Mouse (Mus musculus): ENCODE data around the gene Map1a. TPM values are rescaled to one million over a fixed set of nuclear protein-coding genes. Genes with fewer than 3 reads are reported as not detected.

Gene Map1a
- polyA plus RNA-seq, 1 experiment from 2014 or later = 13.3 TPM

- H3K4me1 ChIP-seq (replicated peaks; ENCODE audit: control insufficient read depth, insufficient read depth, low read length) = peaks cover 14% of the 10 kb centered on the region
- ATAC-seq = no peak
- peak overlapping the region; percentile 85 for H3K4me3 ChIP-seq (replicated peaks; ENCODE audit: low read length)
- H3K9me3 ChIP-seq (ENCODE audit: control insufficient read depth, low read length) = no peaks in the 10 kb centered on the region
- WGBS = 3% methylated on average over 6 of the region's 6 CpGs
- no peak overlapping the region for H3K27ac ChIP-seq (ENCODE audit: low read length)
- H3K9ac ChIP-seq (replicated peaks; ENCODE audit: low read depth, low read length) = peak overlapping the region; percentile 80
- no peaks in the 10 kb centered on the region for H3K36me3 ChIP-seq (ENCODE audit: control insufficient read depth, insufficient read depth)
- peaks cover 11% of the 10 kb centered on the region for H3K27me3 ChIP-seq (replicated peaks; ENCODE audit: control insufficient read depth, insufficient read depth, low read length)
- peak overlapping the region; percentile 89 for H3K4me2 ChIP-seq (ENCODE audit: low read length)
These were observed 65.0 kb downstream of the Map1a start for GRCm38 (mm10) chr2:121354378-121354777.

- H3K9ac ChIP-seq (replicated peaks; ENCODE audit: low read depth, low read length) = peak within 1 kb of the TSS; percentile 80
- peak; percentile 98 for ATAC-seq
These were observed 65.6 kb downstream of the Map1a start, which contains the start of gene Ppip5k1 for GRCm38 (mm10) chr2:121354820-121355592. Gene Ppip5k1, minus strand, starts transcription at chr2:121355396.

GRCm38 (mm10) chr2:121357494-121357893 is 68.1 kb downstream of the Map1a start, which contains the start of gene Ckmt1:
Gene Ckmt1, plus strand, starts transcription at chr2:121357714.
- H3K9ac ChIP-seq (replicated peaks; ENCODE audit: low read depth, low read length) = peak within 1 kb of the TSS; percentile 62
- no peaks in the 10 kb centered on the region for H3K36me3 ChIP-seq (ENCODE audit: control insufficient read depth, insufficient read depth)
- 47% methylated on average over 5 of the region's 5 CpGs for WGBS

More at GRCm38 (mm10) chr2:121354820-121355592, 65.6 kb downstream of the Map1a start, which contains the start of gene Ppip5k1:
- no peaks in the 10 kb centered on the region for H3K9me3 ChIP-seq (ENCODE audit: control insufficient read depth, low read length)
- peak within 1 kb of the TSS; percentile 85 for H3K4me3 ChIP-seq (replicated peaks; ENCODE audit: low read length)
- H3K27me3 ChIP-seq (replicated peaks; ENCODE audit: control insufficient read depth, insufficient read depth, low read length) = peaks cover 13% of the 10 kb centered on the region
- peaks cover 14% of the 10 kb centered on the region for H3K4me1 ChIP-seq (replicated peaks; ENCODE audit: control insufficient read depth, insufficient read depth, low read length)
- H3K27ac ChIP-seq (ENCODE audit: low read length) = peak within 1 kb of the TSS; percentile 55
- WGBS = under 1% methylated on average over 56 of the region's 58 CpGs
- peak within 1 kb of the TSS; percentile 89 for H3K4me2 ChIP-seq (ENCODE audit: low read length)
- H3K36me3 ChIP-seq (ENCODE audit: control insufficient read depth, insufficient read depth) = no peaks in the 10 kb centered on the region

GRCm38 (mm10) chr2:121357961-121358360 is 68.6 kb downstream of the Map1a start:
- H3K27ac ChIP-seq (ENCODE audit: low read length) = no peak overlapping the region
- H3K9ac ChIP-seq (replicated peaks; ENCODE audit: low read depth, low read length) = peak overlapping the region; percentile 62

More at GRCm38 (mm10) chr2:121357494-121357893, 68.1 kb downstream of the Map1a start, which contains the start of gene Ckmt1:
- Histone ChIP-seq H3K4me2 (ENCODE audit: low read length) (peak within 1 kb of the TSS; percentile 62), H3K27me3 (replicated peaks; ENCODE audit: control insufficient read depth, insufficient read depth, low read length) (peaks cover 13% of the 10 kb centered on the region), H3K27ac (ENCODE audit: low read length) (no peak within 1 kb of the TSS), H3K4me1 (replicated peaks; ENCODE audit: control insufficient read depth, insufficient read depth, low read length) (peaks cover 14% of the 10 kb centered on the region), H3K9me3 (ENCODE audit: control insufficient read depth, low read length) (no peaks in the 10 kb centered on the region), H3K4me3 (replicated peaks; ENCODE audit: low read length) (peak within 1 kb of the TSS; percentile 53)
- ATAC-seq = no peak

GRCm38 (mm10) chr2:121358381-121358780 is 69.0 kb downstream of the Map1a start:
- peak overlapping the region; percentile 53 for H3K4me3 ChIP-seq (replicated peaks; ENCODE audit: low read length)
- 0% methylated on average over 16 of the region's 16 CpGs for WGBS
- H3K27me3 ChIP-seq (replicated peaks; ENCODE audit: control insufficient read depth, insufficient read depth, low read length) = peaks cover 13% of the 10 kb centered on the region
- H3K4me2 ChIP-seq (ENCODE audit: low read length) = peak overlapping the region; percentile 62
- H3K4me1 ChIP-seq (replicated peaks; ENCODE audit: control insufficient read depth, insufficient read depth, low read length) = peaks cover 14% of the 10 kb centered on the region
- H3K9ac ChIP-seq (replicated peaks; ENCODE audit: low read depth, low read length) = peak overlapping the region; percentile 62
- H3K36me3 ChIP-seq (ENCODE audit: control insufficient read depth, insufficient read depth) = no peaks in the 10 kb centered on the region
- no peaks in the 10 kb centered on the region for H3K9me3 ChIP-seq (ENCODE audit: control insufficient read depth, low read length)
- ATAC-seq = peak; percentile 67
- H3K27ac ChIP-seq (ENCODE audit: low read length) = no peak overlapping the region

More at GRCm38 (mm10) chr2:121357961-121358360, 68.6 kb downstream of the Map1a start:
- no peaks in the 10 kb centered on the region for H3K36me3 ChIP-seq (ENCODE audit: control insufficient read depth, insufficient read depth)
- peak overlapping the region; percentile 53 for H3K4me3 ChIP-seq (replicated peaks; ENCODE audit: low read length)
- H3K4me1 ChIP-seq (replicated peaks; ENCODE audit: control insufficient read depth, insufficient read depth, low read length) = peaks cover 14% of the 10 kb centered on the region
- no peak for ATAC-seq
- WGBS = 5% methylated on average over 4 of the region's 4 CpGs
- H3K27me3 ChIP-seq (replicated peaks; ENCODE audit: control insufficient read depth, insufficient read depth, low read length) = peaks cover 13% of the 10 kb centered on the region
- no peaks in the 10 kb centered on the region for H3K9me3 ChIP-seq (ENCODE audit: control insufficient read depth, low read length)
- peak overlapping the region; percentile 62 for H3K4me2 ChIP-seq (ENCODE audit: low read length)

- 43% methylated on average over 4 of the region's 4 CpGs for WGBS
- Histone ChIP-seq H3K9ac (replicated peaks; ENCODE audit: low read depth, low read length) (no peak overlapping the region), H3K4me2 (ENCODE audit: low read length) (peak overlapping the region; percentile 62; the same call in 1 of the 2 replicates), H3K27ac (ENCODE audit: low read length) (no peak overlapping the region), H3K9me3 (ENCODE audit: control insufficient read depth, low read length) (no peaks in the 10 kb centered on the region), H3K4me1 (replicated peaks; ENCODE audit: control insufficient read depth, insufficient read depth, low read length) (peaks cover 9% of the 10 kb centered on the region), H3K4me3 (replicated peaks; ENCODE audit: low read length) (no peak overlapping the region), H3K36me3 (ENCODE audit: control insufficient read depth, insufficient read depth) (no peaks in the 10 kb centered on the region), H3K27me3 (replicated peaks; ENCODE audit: control insufficient read depth, insufficient read depth, low read length) (peaks cover 13% of the 10 kb centered on the region)
- no peak for ATAC-seq
These were observed 70.1 kb downstream of the Map1a start for GRCm38 (mm10) chr2:121359461-121359860.

Other genes with a start within 250 kb of the Map1a start
- 0.09 TPM in 1 of 2 replicates, not detected in the other for gene Tgm5, start 203.8 kb upstream of the Map1a start, polyA plus RNA-seq (2015; fragmentation: Nextera tagmentation; extraction: Ambion mirVana)
- not detected in 2 replicates for gene Tgm7, start 179.8 kb upstream of the Map1a start, polyA plus RNA-seq (2015; fragmentation: Nextera tagmentation; extraction: Ambion mirVana)
- gene Adal, start 149.2 kb upstream of the Map1a start, polyA plus RNA-seq (2015; fragmentation: Nextera tagmentation; extraction: Ambion mirVana) = 36.1 and 37.1 TPM in 2 replicates
- 23.5 and 23.9 TPM in 2 replicates for gene Lcmt2, start 148.9 kb upstream of the Map1a start, polyA plus RNA-seq (2015; fragmentation: Nextera tagmentation; extraction: Ambion mirVana)
- gene Tubgcp4, start 118.9 kb upstream of the Map1a start, polyA plus RNA-seq (2015; fragmentation: Nextera tagmentation; extraction: Ambion mirVana) = 58.9 and 73.8 TPM in 2 replicates
- 9.3 and 11.5 TPM in 2 replicates for gene Zscan29, start 118.5 kb upstream of the Map1a start, polyA plus RNA-seq (2015; fragmentation: Nextera tagmentation; extraction: Ambion mirVana)
- gene Trp53bp1, start 18.2 kb upstream of the Map1a start, polyA plus RNA-seq (2015; fragmentation: Nextera tagmentation; extraction: Ambion mirVana) = 181 and 209 TPM in 2 replicates
- 14.3 and 22.4 TPM in 2 replicates for gene Ppip5k1, start 65.8 kb downstream of the Map1a start, polyA plus RNA-seq (2015; fragmentation: Nextera tagmentation; extraction: Ambion mirVana)
- gene Ckmt1, start 68.1 kb downstream of the Map1a start, polyA plus RNA-seq (2015; fragmentation: Nextera tagmentation; extraction: Ambion mirVana) = 26.3 and 35.7 TPM in 2 replicates
- not detected in 2 replicates for gene Strc, start 97.6 kb downstream of the Map1a start, polyA plus RNA-seq (2015; fragmentation: Nextera tagmentation; extraction: Ambion mirVana)
- gene Pdia3, start 124.2 kb downstream of the Map1a start, polyA plus RNA-seq (2015; fragmentation: Nextera tagmentation; extraction: Ambion mirVana) = 334 and 342 TPM in 2 replicates
- 4.5 and 7.5 TPM in 2 replicates for gene Catsper2, start 124.2 kb downstream of the Map1a start, polyA plus RNA-seq (2015; fragmentation: Nextera tagmentation; extraction: Ambion mirVana)
- gene Ell3, start 154.7 kb downstream of the Map1a start, polyA plus RNA-seq (2015; fragmentation: Nextera tagmentation; extraction: Ambion mirVana) = 2.3 and 2.5 TPM in 2 replicates
- 254 and 305 TPM in 2 replicates for gene Serf2, start 159.6 kb downstream of the Map1a start, polyA plus RNA-seq (2015; fragmentation: Nextera tagmentation; extraction: Ambion mirVana)
- gene Hypk, start 163.7 kb downstream of the Map1a start, polyA plus RNA-seq (2015; fragmentation: Nextera tagmentation; extraction: Ambion mirVana) = 105 and 108 TPM in 2 replicates
- 1.6 and 1.7 TPM in 2 replicates for gene Serinc4, start 167.2 kb downstream of the Map1a start, polyA plus RNA-seq (2015; fragmentation: Nextera tagmentation; extraction: Ambion mirVana)
- 78.6 and 82.6 TPM in 2 replicates for gene Mfap1b, start 184.5 kb downstream of the Map1a start, polyA plus RNA-seq (2015; fragmentation: Nextera tagmentation; extraction: Ambion mirVana)
- 34.0 and 35.2 TPM in 2 replicates for gene Mfap1a, start 217.1 kb downstream of the Map1a start, polyA plus RNA-seq (2015; fragmentation: Nextera tagmentation; extraction: Ambion mirVana)
- 5.5 and 6.5 TPM in 2 replicates for gene Wdr76, start 217.1 kb downstream of the Map1a start, polyA plus RNA-seq (2015; fragmentation: Nextera tagmentation; extraction: Ambion mirVana)

All from forebrain, embryonic 16.5 days (tissue).